Mouse (Mus musculus) cortical plate, adult 2 months (tissue): ENCODE measurements at regions not wholly inside any gene's neighbourhood (a gene's known extent, or its start where the extent isn't known, plus 50 kb on each side); places are given as distances from the start of the nearest gene placed in this dataset.

ENCODE experiments used
- CTCF ChIP-seq: fragments of 200-500 bp; IDR thresholded peaks from 2 replicates; pipeline ENCODE4 v1.5.1; 2011; ENCODE audit warnings: mild to moderate bottlenecking, control low read depth, low read length; ENCODE audit not compliant: insufficient read depth; ENCODE audit errors: extremely low read depth
- POLR2A ChIP-seq: fragments of 200-500 bp; IDR thresholded peaks from 2 replicates; pipeline ENCODE4 v1.6.1; 2011; ENCODE audit warnings: mild to moderate bottlenecking, low read length, control low read depth; ENCODE audit not compliant: insufficient read depth; ENCODE audit errors: extremely low read depth

- TF ChIP-seq CTCF (no peak), POLR2A (no peak)
Observed at GRCm38 (mm10) chr5:74773558-74774429, 71.1 kb upstream of the Lnx1 start.
